ENCODE assay signal across 19 mouse cellular contexts in genomic region chr3:130259670-130260069, GRCm38 (mm10).
DNase-seq lines count a peak whose midpoint lies in the region; ATAC-seq and TF ChIP-seq lines count a peak whose summit lies in the region.
"Had no signal": no experiment of that assay in that cellular context is flagged by ENCODE, and none has a peak within 500 bp of the region (broad histone marks: within the 10 kb centered on the region; RNA-seq: fewer than 3 reads in every experiment).

No protein-coding gene starts in this region.

- peak; percentile 41 for TF ChIP-seq CTCF in heart, adult 2 months (IDR thresholded peaks at IDR 0.05)
- TF ChIP-seq CTCF in liver, embryonic 14.5 days (IDR thresholded peaks at IDR 0.05; ENCODE audit: low read depth) = peak; percentile 44
- TF ChIP-seq CTCF in testis, adult 2 months (IDR thresholded peaks at IDR 0.05; ENCODE audit: control insufficient read depth, insufficient read depth, insufficient replicate concordance, low read depth, low read length) = peak; percentile 29; the same call in 1 of the 2 replicates

- no peak overlapping the region for H3K4me2 ChIP-seq in liver, embryonic 14.5 days (ENCODE audit: low read depth)
- H3K4me2 ChIP-seq in forebrain, embryonic 13.5 days = no peak overlapping the region
- H3K4me2 ChIP-seq: forebrain, embryonic 12.5 days; heart, embryonic 12.5 days; hindbrain, embryonic 15.5 days; limb, embryonic 13.5 days; midbrain, embryonic 12.5 days had no signal

- TF ChIP-seq EP300 in heart, adult 2 months (IDR thresholded peaks at IDR 0.05; ENCODE audit: insufficient read depth, low read depth, low read length) = no peak
- TF ChIP-seq EP300 in liver, embryonic 14.5 days (IDR thresholded peaks at IDR 0.05; ENCODE audit: low read depth) = no peak

- no peaks in the 10 kb centered on the region for H3K4me1 ChIP-seq in heart, adult 2 months (ENCODE audit: control insufficient read depth, insufficient read depth, low read length)
- H3K4me1 ChIP-seq in heart, embryonic 10.5 days = peaks cover 3% of the 10 kb centered on the region; the same call in 1 of the 2 replicates
- H3K4me1 ChIP-seq in liver, embryonic 14.5 days (replicated peaks; ENCODE audit: control insufficient read depth in 2 of 2, insufficient read depth in 2 of 2, low read length in 1 of 2) = no peaks in the 10 kb centered on the region
- H3K4me1 ChIP-seq in testis, adult 2 months (ENCODE audit: control insufficient read depth, insufficient read depth, low read length) = no peaks in the 10 kb centered on the region
- peaks cover 6% of the 10 kb centered on the region for H3K4me1 ChIP-seq in forebrain, embryonic 13.5 days
- H3K4me1 ChIP-seq: heart, embryonic 12.5 days; hindbrain, embryonic 15.5 days had no signal

- DNase-seq in heart, adult 2 months = no peak
- no peak for DNase-seq in heart, embryonic 10.5 days (ENCODE audit: low spot score)
- DNase-seq in liver, embryonic 14.5 days (ENCODE audit: low read depth in 3 of 3, low spot score in 3 of 3) = no peak
- DNase-seq in liver = no peak
- no peak for DNase-seq in testis, postnatal 14 days (ENCODE audit: low spot score)
- no peak for DNase-seq in adrenal gland, postnatal 36 days
- DNase-seq: cerebellum, adult 11 months; cerebellum, postnatal 14 days; embryo, embryonic 11 days; kidney, adult 18-20 months; right cerebral cortex, postnatal 14 days had no signal

- TF ChIP-seq POLR2A in heart, adult 2 months (IDR thresholded peaks at IDR 0.05; ENCODE audit: insufficient read depth, low read depth, low read length) = no peak
- TF ChIP-seq POLR2A in testis, adult 2 months (IDR thresholded peaks at IDR 0.05; ENCODE audit: control insufficient read depth, low read depth, low read length) = no peak

- H3K36me3 ChIP-seq in heart, adult 2 months (ENCODE audit: control insufficient read depth, insufficient read depth, low read length) = no peaks in the 10 kb centered on the region
- no peaks in the 10 kb centered on the region for H3K36me3 ChIP-seq in heart, embryonic 10.5 days
- H3K36me3 ChIP-seq in liver, embryonic 14.5 days (replicated peaks; ENCODE audit: control insufficient read depth, insufficient read depth, low read depth) = no peaks in the 10 kb centered on the region
- no peaks in the 10 kb centered on the region for H3K36me3 ChIP-seq in testis, adult 2 months (ENCODE audit: control insufficient read depth, insufficient read depth, low read length)
- no peaks in the 10 kb centered on the region for H3K36me3 ChIP-seq in forebrain, embryonic 13.5 days (ENCODE audit: poor library complexity, severe bottlenecking)
- H3K36me3 ChIP-seq: forebrain, embryonic 12.5 days; heart, embryonic 12.5 days; hindbrain, embryonic 15.5 days; limb, embryonic 13.5 days; midbrain, embryonic 12.5 days had no signal

- H3K79me2 ChIP-seq in heart, adult 2 months (replicated peaks; ENCODE audit: control insufficient read depth, insufficient read depth, low read length) = no peaks in the 10 kb centered on the region

- H3K4me3 ChIP-seq in heart, adult 2 months = no peak overlapping the region
- no peak overlapping the region for H3K4me3 ChIP-seq in heart, embryonic 10.5 days
- H3K4me3 ChIP-seq in liver, embryonic 14.5 days (ENCODE audit: insufficient read depth in 1 of 2, low read depth in 2 of 2, low read length in 2 of 2) = no peak overlapping the region
- H3K4me3 ChIP-seq in testis, adult 2 months (ENCODE audit: control insufficient read depth, low read depth, low read length) = no peak overlapping the region
- no peak overlapping the region for H3K4me3 ChIP-seq in forebrain, embryonic 13.5 days
- H3K4me3 ChIP-seq: forebrain, embryonic 12.5 days; heart, embryonic 12.5 days; hindbrain, embryonic 15.5 days; limb, embryonic 13.5 days; midbrain, embryonic 12.5 days had no signal

- H3K27me3 ChIP-seq in heart, adult 2 months (ENCODE audit: control insufficient read depth, insufficient read depth, low read length) = no peaks in the 10 kb centered on the region
- H3K27me3 ChIP-seq in heart, embryonic 10.5 days (ENCODE audit: insufficient read depth, poor library complexity, severe bottlenecking) = no peaks in the 10 kb centered on the region
- no peaks in the 10 kb centered on the region for H3K27me3 ChIP-seq in liver, embryonic 14.5 days (ENCODE audit: control insufficient read depth, insufficient read depth, low read length)
- no peaks in the 10 kb centered on the region for H3K27me3 ChIP-seq in testis, adult 2 months (ENCODE audit: control insufficient read depth, insufficient read depth, low read length)
- H3K27me3 ChIP-seq in forebrain, embryonic 13.5 days = no peaks in the 10 kb centered on the region
- H3K27me3 ChIP-seq: CH12.LX; forebrain, embryonic 12.5 days; heart, embryonic 12.5 days; hindbrain, embryonic 15.5 days; limb, embryonic 13.5 days; midbrain, embryonic 12.5 days had no signal

- peaks cover 3% of the 10 kb centered on the region; the same call in 1 of the 2 replicates for H3K9me3 ChIP-seq in heart, embryonic 10.5 days
- H3K9me3 ChIP-seq in liver, embryonic 14.5 days (ENCODE audit: control insufficient read depth, low read length) = no peaks in the 10 kb centered on the region
- H3K9me3 ChIP-seq in forebrain, embryonic 13.5 days (replicated peaks) = peaks cover 3% of the 10 kb centered on the region; the same call in 1 of the 2 replicates
- H3K9me3 ChIP-seq: forebrain, embryonic 12.5 days; hindbrain, embryonic 15.5 days; midbrain, embryonic 12.5 days had no signal

- WGBS in heart, adult 2 months = 92% methylated on average over 2 of the region's 2 CpGs
- 75% methylated on average over 2 of the region's 2 CpGs for WGBS in heart, embryonic 10.5 days
- WGBS in liver, embryonic 14.5 days (ENCODE audit: insufficient replicate concordance) = 51% methylated on average over 2 of the region's 2 CpGs
- 85% methylated on average over 2 of the region's 2 CpGs for WGBS in forebrain, embryonic 13.5 days

- no peak for ATAC-seq in liver, embryonic 14.5 days (ENCODE audit: insufficient read depth)
- no peak for ATAC-seq in forebrain, embryonic 13.5 days

- no peak overlapping the region for H3K27ac ChIP-seq in heart, adult 2 months
- no peak overlapping the region for H3K27ac ChIP-seq in heart, embryonic 10.5 days
- H3K27ac ChIP-seq in liver, embryonic 14.5 days = no peak overlapping the region
- no peak overlapping the region for H3K27ac ChIP-seq in testis, adult 2 months (ENCODE audit: control insufficient read depth, insufficient read depth, low read depth, low read length)
- H3K27ac ChIP-seq in forebrain, embryonic 13.5 days = no peak overlapping the region
- H3K27ac ChIP-seq: forebrain, embryonic 12.5 days; hindbrain, embryonic 15.5 days; limb, embryonic 13.5 days; midbrain, embryonic 12.5 days had no signal

- H3K9ac ChIP-seq in heart, adult 2 months (ENCODE audit: low read depth, low read length) = no peak overlapping the region
- no peak overlapping the region for H3K9ac ChIP-seq in liver, embryonic 14.5 days (replicated peaks)
- no peak overlapping the region for H3K9ac ChIP-seq in forebrain, embryonic 13.5 days
- H3K9ac ChIP-seq: forebrain, embryonic 12.5 days; heart, embryonic 12.5 days; hindbrain, embryonic 15.5 days; limb, embryonic 13.5 days; midbrain, embryonic 12.5 days had no signal

- intact Hi-C loops in heart, adult 2 months (cut with DNase I) = no loop called here
